Mouse (Mus musculus): ENCODE measurements around the gene Pon1. TPM values are rescaled to one million over a fixed set of nuclear protein-coding genes. Genes with fewer than 3 reads are reported as not detected.

Pon1 gene
- polyA plus RNA-seq, 1 experiment: not detected

- Histone ChIP-seq H3K27ac (ENCODE audit: insufficient read depth, low read length) (no peak overlapping the region), H3K27me3 (ENCODE audit: control insufficient read depth, insufficient read depth, low read length, poor library complexity, severe bottlenecking) (no peaks in the 10 kb centered on the region), H3K9ac (ENCODE audit: low read depth, poor library complexity, severe bottlenecking) (no peak overlapping the region), H3K36me3 (ENCODE audit: control insufficient read depth, insufficient read depth, low read length, poor library complexity, severe bottlenecking) (no peaks in the 10 kb centered on the region), H3K4me3 (ENCODE audit: low read depth, low read length) (no peak overlapping the region), H3K9me3 (replicated peaks; ENCODE audit: control insufficient read depth, insufficient read depth, low read length, poor library complexity, severe bottlenecking) (no peaks in the 10 kb centered on the region), H3K4me1 (ENCODE audit: control insufficient read depth, insufficient read depth, low read length) (no peaks in the 10 kb centered on the region)
- TF ChIP-seq EP300 (IDR thresholded peaks at IDR 0.05; ENCODE audit: insufficient read depth, low read depth, low read length): no peak
- no peak for TF ChIP-seq CTCF (IDR thresholded peaks at IDR 0.05; ENCODE audit: low read depth, low read length)
- TF ChIP-seq POLR2A (IDR thresholded peaks at IDR 0.05; ENCODE audit: insufficient read depth, low read length): no peak
Measured at GRCm38 (mm10) chr6:5129364-5130093, 64.2 kb downstream of the Pon1 start.

GRCm38 (mm10) chr6:5120229-5120628 lies 73.5 kb downstream of the Pon1 start:
- Histone ChIP-seq H3K9me3 (replicated peaks; ENCODE audit: control insufficient read depth, insufficient read depth, low read length, poor library complexity, severe bottlenecking) (no peaks in the 10 kb centered on the region), H3K27me3 (ENCODE audit: control insufficient read depth, insufficient read depth, low read length, poor library complexity, severe bottlenecking) (no peaks in the 10 kb centered on the region), H3K36me3 (ENCODE audit: control insufficient read depth, insufficient read depth, low read length, poor library complexity, severe bottlenecking) (peaks cover 4% of the 10 kb centered on the region), H3K9ac (ENCODE audit: low read depth, poor library complexity, severe bottlenecking) (no peak overlapping the region), H3K4me1 (ENCODE audit: control insufficient read depth, insufficient read depth, low read length) (no peaks in the 10 kb centered on the region), H3K4me3 (ENCODE audit: low read depth, low read length) (no peak overlapping the region), H3K27ac (ENCODE audit: insufficient read depth, low read length) (peak overlapping the region; percentile 84)
- TF ChIP-seq POLR2A (IDR thresholded peaks at IDR 0.05; ENCODE audit: insufficient read depth, low read length): no peak
- TF ChIP-seq EP300 (IDR thresholded peaks at IDR 0.05; ENCODE audit: insufficient read depth, low read depth, low read length): no peak
- TF ChIP-seq CTCF (IDR thresholded peaks at IDR 0.05; ENCODE audit: low read depth, low read length): no peak

GRCm38 (mm10) chr6:5119181-5119910 lies 74.4 kb downstream of the Pon1 start:
- peaks cover 5% of the 10 kb centered on the region for H3K36me3 ChIP-seq (ENCODE audit: control insufficient read depth, insufficient read depth, low read length, poor library complexity, severe bottlenecking)
- no peak overlapping the region for H3K9ac ChIP-seq (ENCODE audit: low read depth, poor library complexity, severe bottlenecking)
- H3K9me3 ChIP-seq (replicated peaks; ENCODE audit: control insufficient read depth, insufficient read depth, low read length, poor library complexity, severe bottlenecking): no peaks in the 10 kb centered on the region
- no peaks in the 10 kb centered on the region for H3K27me3 ChIP-seq (ENCODE audit: control insufficient read depth, insufficient read depth, low read length, poor library complexity, severe bottlenecking)
- no peak overlapping the region for H3K4me3 ChIP-seq (ENCODE audit: low read depth, low read length)
- peak overlapping the region; percentile 84 for H3K27ac ChIP-seq (ENCODE audit: insufficient read depth, low read length)
- TF ChIP-seq CTCF (IDR thresholded peaks at IDR 0.05; ENCODE audit: low read depth, low read length): no peak
- TF ChIP-seq POLR2A (IDR thresholded peaks at IDR 0.05; ENCODE audit: insufficient read depth, low read length): no peak
- peak; percentile 89 for TF ChIP-seq EP300 (IDR thresholded peaks at IDR 0.05; ENCODE audit: insufficient read depth, low read depth, low read length)
- H3K4me1 ChIP-seq (ENCODE audit: control insufficient read depth, insufficient read depth, low read length): no peaks in the 10 kb centered on the region

Other genes with a start within 250 kb of the Pon1 start
- 0.47 and 1.8 TPM in 2 replicates for gene Pon3, start 62.3 kb upstream of the Pon1 start, polyA plus RNA-seq (2011; ENCODE audit: insufficient read depth, insufficient read length, low read depth, missing spikeins)
- gene Pon2, start 104.5 kb upstream of the Pon1 start, polyA plus RNA-seq (2011; ENCODE audit: insufficient read depth, insufficient read length, low read depth, missing spikeins): 6.3 and 6.5 TPM in 2 replicates
- 1.2 and 1.3 TPM in 2 replicates for gene Asb4, start 189.4 kb upstream of the Pon1 start, polyA plus RNA-seq (2011; ENCODE audit: insufficient read depth, insufficient read length, low read depth, missing spikeins)